Mouse (Mus musculus): Measurements from ENCODE around the gene Kpnb1.

The Kpnb1 gene

DNA sequence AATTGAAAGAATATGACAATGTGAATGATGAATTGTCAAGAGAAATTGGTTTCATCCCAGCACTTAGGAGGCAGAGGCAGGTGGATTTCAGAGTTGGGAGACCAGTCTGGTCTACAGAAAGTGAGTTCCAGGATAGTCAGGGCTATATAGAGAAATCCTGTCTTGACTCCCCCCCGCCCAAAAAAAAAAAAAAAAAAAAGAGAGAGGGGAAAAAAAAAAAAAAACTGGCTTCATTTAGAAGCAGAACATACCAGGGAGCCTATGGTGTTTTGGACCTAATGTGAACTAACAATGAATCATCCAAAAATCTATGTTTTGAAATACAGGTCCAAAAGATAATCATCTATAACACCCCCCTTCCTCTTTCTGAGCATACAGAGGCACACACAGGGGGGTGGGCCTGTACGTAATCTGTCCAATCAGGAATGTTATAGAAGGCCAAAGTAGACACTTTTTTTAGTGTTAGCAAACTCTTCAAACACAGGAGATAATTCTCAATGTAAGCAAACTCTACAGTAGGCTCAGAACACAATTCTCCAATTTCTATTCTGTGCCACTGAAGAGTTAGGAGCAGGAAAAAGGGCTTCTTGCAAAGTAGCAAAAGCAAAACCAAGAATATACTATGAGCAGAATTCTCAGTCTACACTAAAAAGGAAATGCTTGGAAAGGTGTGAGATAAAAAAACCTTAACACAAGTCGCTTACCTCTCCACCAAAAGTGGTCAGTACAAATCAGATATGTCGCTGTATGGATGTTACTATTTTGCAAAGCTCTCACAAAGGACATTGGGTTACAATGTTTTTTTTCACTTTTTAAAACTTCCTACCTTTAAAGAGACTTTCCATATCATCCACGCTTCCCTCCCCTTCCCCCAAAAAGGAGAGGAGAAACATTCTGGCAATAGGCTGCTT is 1.7 kb downstream of the Kpnb1 start:
- in situ Hi-C loops (cut with MboI, MseI) = no loop called here

DNA sequence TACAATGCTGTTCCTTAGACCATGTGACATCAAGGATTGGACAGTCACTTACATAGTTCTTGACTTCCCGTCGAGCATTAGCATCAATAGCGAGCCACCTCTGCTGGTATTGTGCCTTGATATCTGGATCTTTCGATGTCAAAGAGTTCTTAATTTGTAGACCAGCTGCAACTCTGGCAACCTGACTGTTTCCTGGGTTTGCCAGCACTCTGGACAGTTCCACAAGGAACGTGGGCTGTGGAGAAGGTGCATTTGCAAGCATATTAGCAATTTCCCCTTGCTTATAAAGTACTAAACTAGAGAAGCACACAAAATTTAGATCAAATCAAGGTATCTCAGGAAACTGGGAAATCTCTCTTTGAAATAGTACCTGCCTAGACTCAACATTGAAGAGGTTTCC is 2.8 kb downstream of the Kpnb1 start:
- in situ Hi-C loops (cut with MboI, MseI) = no loop called here

DNA sequence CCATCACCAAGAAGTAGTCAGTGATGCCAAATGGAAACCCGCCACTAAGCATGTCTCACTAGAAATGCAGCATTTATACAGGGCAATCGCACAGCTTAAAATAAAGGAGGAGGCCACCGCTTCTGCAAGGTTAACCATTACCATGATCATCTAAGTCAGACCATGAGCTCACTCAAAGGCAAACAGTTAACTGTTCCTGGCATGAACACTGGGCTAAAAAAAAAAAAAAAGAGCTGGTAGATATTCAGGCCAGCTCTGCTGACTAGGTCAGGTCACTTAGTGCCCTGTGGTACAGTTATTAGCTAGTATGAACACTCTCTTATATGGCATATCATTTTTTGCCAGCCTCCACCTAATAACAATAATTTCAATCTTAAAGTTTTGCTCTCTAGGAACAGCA is 5.2 kb downstream of the Kpnb1 start:
- in situ Hi-C loops (cut with MboI, MseI) = no loop called here

DNA sequence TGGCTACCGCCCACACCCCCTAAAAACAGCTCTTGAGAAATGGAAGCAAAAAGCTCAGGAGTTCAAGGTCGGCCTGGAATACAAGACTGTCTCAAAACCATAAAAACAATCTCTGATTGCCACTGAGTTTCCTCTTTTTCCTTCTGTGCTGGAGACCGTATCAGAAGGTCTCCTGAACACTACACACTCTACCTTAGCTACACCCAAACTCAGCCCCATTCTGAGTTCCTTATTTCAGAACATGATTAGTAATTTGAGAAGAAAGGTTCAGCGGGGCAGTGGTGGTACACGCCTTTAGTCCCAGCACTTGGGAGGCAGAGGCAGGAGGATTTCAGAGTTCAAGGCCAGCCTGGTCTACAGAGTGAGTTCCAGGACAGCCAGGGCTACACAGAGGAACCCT is 6.6 kb downstream of the Kpnb1 start:
- in situ Hi-C loops (cut with MboI, MseI) = no loop called here

DNA sequence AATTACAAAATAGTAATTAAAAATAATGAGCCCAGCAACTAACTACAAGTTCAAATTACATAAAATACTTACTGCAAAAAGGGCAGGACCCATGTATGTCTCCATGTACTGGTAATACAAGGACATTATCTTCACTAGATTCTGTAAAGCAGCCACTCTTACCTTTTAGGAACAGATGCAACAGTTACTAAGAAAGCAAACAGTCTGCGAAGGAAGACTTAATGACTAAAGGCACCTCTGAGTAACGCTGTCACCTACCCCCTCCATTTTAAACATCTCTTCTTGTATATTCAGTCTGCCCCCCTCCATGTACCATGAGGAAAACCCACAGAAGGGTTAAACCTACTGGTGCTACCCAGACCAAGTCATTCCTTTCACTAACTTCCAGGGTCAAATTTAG is 9.5 kb downstream of the Kpnb1 start:
- in situ Hi-C loops (cut with MboI, MseI) = no loop called here

DNA sequence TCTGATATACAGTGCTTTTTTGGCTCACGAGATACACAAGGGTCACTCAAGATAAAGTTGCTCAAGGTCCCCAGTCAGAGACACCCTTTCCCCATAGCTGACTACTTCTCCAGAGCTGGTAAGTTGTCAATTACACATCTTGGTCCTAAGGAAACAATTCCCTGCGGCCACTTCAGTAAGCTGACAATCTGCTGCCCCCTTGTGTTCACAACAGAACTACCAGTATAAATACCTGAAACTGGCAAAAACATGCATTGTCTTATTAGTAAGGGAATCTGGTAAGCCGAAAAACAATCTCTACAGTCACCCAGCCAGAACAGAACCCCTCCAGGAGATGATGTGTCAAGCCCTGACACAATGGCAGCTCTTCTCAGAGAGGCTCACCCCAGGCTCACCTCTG is 10.8 kb downstream of the Kpnb1 start:
- in situ Hi-C loops (cut with MboI, MseI) = no loop called here

DNA sequence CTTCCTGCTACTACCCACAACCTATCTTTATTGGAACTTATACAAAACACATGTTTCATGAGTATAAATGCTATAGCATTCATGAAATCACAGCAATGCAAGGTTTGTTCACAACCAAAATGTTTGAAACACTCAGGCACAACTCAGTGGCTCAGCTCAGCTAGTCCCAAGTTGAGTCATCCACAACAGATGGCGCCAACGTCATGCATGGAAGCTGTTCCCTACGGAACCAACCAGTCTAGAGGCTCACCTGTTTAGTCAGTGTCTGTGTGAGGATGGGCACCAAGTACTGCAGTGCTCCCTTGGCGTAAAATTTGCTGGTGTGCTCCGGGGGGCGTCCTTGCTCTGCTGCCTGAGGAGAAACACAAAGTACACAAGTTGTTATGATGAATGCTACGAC is 12.2 kb downstream of the Kpnb1 start:
- in situ Hi-C loops (cut with MboI, MseI) = no loop called here

DNA sequence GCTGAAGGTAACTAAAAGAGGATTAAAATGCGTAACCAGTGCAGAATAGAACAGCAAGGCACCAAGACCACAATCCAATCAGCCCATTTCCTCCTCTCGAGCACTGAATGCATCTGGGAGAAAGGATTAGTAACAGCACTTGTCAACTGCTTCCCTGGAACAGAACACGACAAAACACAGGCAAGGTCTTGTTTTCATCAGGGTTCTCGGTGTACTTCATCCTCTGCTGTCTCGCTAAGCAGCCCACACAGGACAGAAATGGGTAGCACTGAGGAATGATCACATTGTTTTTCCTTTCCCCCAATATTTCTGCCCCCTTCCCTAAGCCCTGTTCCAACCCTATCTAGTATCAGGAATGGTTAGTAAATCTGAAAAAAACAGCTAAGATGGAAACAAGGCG is 27.3 kb downstream of the Kpnb1 start:
- in situ Hi-C loops (cut with MboI, MseI) = no loop called here

DNA sequence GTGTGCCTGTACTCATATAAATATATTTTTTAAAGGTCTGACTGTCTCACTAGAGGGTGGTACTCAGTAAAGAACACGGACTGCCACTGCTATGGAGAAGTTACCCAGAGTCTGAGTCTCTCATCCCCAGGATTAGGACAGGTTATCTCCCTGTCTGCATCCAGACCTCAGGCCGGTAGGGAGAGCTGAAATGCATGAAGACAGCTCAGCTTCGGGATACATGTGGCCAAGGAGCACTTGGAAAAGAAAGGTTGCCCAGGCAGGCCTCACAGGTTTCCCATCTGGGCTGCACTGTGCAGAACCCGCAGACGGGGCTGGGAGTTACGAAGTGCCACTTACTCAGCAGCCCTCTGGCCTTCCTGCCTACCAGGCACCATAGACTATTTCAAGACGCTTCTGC is 30.7 kb downstream of the Kpnb1 start:
- in situ Hi-C loops (cut with MboI, MseI) = no loop called here

DNA sequence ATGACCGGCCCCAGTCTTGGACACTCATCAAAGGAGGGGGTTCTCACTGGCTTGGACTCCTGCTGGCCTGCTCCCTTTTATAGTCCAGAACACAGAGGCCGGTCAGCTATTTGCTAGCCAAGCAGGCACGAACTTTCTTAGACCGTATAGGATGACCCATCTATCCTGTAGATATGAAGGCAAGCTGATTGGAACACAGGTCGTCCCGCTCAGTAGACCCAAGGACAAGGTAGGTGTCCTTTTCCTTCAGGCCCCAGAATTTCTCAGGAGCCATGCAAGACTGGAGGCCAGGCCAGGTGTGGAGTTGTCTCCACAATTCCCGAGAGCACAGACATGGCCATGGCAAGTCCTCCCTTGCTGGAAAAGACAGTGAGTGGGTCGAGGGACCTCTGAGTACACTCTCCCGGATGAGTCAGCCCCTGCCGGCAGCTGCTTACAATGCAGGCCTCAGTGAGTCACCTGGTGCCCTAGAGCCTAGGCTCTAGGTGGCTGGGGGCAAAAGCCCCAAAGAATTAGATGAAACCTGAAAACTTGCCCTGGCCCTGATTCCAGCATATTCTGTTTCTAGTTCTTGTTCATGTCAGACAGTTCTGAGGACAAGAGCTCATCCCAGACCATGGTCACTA is 34.9 kb downstream of the Kpnb1 start:
- in situ Hi-C loops (cut with MboI, MseI) = no loop called here

DNA sequence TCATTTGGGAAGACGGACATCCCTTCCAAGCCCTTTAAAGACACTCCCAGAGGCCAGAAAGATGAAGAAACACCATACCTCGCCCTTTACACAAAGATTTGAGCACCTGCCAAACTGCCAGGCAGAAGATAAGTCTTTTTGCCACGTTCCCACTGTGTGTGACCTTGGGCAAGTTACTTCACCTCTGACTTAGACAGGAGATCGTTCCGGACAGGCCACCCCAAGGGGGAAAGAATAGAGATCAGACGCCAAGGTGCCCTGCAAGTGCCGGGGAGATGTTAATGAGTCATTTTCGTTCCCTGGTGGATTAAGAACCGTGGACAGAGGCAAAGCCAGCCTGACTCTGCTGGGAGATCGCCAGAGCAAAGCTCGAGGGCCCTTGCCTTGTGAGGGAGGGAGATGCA is 35.7 kb downstream of the Kpnb1 start:
- in situ Hi-C loops (cut with MboI, MseI) = no loop called here

DNA sequence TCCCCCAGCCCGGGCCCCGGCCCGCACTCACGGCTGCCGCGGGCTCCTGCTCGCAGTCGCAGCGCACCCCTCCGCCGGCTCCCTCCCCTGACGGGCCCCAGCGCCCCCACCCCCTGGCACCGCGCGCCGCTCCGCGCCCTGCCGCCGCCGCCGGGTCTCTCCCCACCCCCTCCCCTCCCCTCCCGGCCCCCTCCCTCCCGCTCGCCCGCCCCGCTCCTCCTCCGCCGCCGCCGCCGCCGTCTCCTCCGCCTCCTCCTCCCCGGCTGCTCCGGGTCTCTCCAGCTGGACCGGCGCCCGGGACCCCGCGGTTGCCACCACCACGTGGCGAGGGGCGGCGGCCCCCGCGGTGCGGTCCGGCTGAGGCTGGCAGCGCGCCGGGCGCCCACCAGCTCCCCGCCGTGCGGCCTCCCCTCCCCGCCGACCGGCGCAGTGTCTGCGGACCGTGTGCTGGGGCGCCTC is 36.3 kb downstream of the Kpnb1 start, which contains the start of gene Tbkbp1:
Tbkbp1 (minus strand) TSS at position 153 of the 459 bp plus-strand sequence.
- in situ Hi-C loops (cut with MboI, MseI) = no loop called here

DNA sequence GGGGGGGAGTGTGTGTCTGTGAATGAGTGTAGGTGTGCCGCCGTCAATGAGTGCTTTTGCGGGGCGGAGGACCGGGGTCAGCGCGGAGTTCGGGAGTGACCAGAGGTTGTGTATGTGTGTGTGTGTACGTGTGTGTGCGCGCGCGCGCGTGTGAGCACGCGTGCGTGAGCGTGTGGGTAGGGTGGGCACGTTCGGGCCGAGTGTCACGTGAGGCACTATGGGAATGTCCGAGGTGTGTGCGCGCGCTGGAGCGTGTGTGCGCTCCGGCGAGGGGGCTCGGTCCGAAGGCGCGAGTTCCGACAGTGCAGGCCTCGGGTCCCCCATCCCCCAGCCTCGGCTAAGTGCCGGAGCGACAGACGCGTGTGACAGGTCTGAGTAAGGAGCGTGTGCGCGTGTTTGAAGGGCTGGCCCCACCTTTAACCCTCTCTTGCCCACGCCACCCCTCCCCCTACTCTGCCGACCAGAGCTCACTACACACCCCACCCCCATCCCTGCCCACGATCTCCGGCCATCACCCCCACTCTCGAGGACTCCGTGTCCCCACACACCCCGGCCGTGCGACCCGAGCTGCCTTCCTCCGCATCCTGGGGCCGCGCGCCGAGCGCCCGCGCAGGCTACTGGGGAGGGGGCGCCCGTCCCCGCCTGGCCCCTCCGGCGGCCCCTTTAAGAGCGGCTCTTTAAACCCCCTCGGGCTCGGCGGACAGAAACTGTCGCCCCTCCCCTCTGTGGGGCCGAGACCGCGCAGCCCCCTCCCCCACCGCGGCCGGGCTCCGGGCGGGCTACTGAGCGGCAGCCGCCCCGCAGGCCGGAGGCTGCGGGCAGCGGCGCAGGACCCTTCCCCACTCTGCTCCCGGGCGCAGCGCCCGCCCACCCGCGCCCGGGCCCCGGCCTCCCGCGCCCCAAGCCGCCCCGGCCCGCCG is 37.0 kb downstream of the Kpnb1 start:
- in situ Hi-C loops (cut with MboI, MseI) = no loop called here

DNA sequence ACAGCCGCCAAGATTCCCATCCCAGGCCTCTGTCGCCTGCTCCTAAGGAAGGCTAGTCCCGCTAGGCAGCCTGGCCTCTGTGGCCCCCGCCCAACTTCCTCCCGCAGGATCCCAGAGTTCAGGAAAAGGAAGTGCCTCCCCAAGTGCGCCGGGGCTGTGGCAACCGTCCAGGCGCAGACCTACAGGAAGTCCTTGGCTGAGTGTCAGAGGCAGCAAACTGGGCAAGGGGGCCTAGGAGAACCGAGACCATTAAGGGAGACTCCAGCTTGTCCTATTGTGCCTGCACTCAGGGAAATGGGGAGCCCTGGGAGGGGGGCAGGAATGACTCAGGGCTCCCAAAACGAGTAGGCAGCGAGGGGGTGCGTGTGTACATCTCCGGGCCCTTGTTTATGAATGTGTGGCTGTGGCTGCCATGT is 37.7 kb downstream of the Kpnb1 start:
- in situ Hi-C loops (cut with MboI, MseI) = loop anchor here (5.0 to 10.0 kb wide), 2 partner anchors 38 to 685 kb away; partner anchors contain the start of gene Skap1

DNA sequence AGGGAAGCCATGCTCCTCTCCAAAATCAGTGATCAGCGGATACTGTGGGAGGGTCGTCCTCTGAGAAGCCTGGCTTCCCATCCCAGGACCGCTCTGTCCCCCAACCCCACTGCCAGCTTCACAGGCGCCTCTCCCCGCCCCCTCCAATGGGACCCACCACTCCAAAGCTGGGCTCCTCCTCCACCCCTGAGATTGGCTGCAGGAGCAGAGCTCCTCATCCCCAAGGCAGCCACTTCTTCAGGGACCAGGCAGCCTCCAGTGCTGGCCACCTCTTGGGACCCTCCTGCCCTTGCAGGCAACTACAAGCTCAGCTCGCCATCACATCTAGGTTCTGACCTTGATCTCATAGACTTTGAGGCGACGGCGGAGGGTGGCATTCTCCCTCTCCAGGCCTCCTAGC is 38.7 kb downstream of the Kpnb1 start:
- in situ Hi-C loops (cut with MboI, MseI) = loop anchor here (5.0 to 10.0 kb wide), 2 partner anchors 37 to 684 kb away; partner anchors contain the start of gene Skap1

DNA sequence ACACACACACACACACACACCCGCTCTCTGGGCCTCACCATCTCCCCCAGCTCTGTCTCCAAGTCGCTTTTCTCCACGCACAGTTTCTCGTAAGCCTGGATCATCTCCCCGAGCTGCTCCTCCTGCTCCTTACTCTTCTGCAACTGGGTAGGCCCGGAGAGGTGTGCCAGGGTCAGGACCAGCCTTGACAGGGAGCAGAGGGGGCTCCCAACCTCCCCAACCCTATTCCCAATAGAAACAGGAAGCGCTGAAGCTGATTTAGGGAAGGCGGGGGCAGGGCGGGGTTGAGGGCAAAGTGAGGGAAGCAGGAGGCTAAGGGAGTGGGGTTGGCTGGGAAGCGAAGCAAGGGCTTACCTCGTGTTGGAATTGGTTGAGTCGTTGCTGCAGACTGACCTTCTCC is 39.1 kb downstream of the Kpnb1 start:
- in situ Hi-C loops (cut with MboI, MseI) = loop anchor here (5.0 to 10.0 kb wide), 2 partner anchors 36 to 684 kb away; partner anchors contain the start of gene Skap1

DNA sequence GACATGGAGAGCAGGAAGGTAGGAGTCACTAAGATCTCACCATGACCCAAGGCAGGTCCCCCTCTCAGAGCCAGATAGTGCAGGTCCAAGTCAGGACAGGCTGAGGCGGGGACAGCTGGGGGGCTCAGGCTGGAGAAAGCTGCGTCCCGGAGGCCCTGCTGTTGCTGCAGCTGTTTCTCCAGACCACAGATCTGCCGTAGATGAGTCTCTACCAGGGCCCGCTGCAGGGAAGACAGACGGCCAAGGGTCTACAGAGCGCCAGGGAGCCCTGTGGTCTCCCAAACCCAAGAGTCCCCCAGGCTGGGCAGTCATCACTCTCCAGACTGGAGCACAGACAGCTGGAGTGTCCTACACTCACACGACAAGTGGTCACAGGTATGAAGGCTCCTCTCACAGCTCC is 40.3 kb downstream of the Kpnb1 start:
- in situ Hi-C loops (cut with MboI, MseI) = loop anchor here (5.0 to 10.0 kb wide), 2 partner anchors 35 to 683 kb away; partner anchors contain the start of gene Skap1

DNA sequence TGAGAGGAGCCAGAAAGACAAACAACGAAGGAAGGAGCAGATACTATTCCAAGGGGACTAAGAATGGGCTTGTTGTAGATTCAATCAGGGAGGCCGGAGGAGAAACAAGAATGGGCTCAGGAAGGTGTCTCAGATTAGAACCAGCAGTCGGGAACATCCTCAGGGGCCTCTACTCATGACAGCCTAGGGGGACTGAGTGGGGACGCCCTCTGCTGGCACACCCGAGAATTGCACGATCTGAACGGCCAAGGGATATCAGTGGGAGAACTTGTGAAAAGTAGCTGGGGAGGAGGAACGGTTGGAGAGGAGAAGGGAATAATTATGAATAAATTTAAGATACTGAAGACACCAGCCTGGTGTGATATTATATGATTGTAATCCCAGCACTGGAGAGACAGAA is 41.0 kb downstream of the Kpnb1 start:
- in situ Hi-C loops (cut with MboI, MseI) = loop anchor here (5.0 to 10.0 kb wide), 2 partner anchors 34 to 682 kb away; partner anchors contain the start of gene Skap1

DNA sequence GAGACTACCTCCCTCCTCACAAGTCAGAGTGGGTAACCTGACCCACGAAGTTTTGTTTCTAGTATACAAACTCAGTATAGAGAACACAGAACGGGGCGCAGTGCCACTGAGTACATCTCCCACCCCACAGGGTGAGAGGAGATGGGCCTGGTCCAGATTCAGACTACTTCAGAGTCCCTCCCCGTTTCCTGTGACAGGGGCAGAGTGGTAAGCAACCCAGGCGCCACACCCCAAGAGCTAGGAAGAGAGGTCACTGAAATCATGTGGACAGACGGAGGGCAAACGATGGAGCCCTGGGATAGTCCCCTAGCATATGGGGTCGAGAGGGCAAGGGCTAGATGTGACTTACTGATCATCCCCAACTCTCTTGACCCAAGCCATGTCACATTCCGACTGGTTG is 41.7 kb downstream of the Kpnb1 start:
- in situ Hi-C loops (cut with MboI, MseI) = loop anchor here (5.0 to 10.0 kb wide), 2 partner anchors 34 to 681 kb away; partner anchors contain the start of gene Skap1

DNA sequence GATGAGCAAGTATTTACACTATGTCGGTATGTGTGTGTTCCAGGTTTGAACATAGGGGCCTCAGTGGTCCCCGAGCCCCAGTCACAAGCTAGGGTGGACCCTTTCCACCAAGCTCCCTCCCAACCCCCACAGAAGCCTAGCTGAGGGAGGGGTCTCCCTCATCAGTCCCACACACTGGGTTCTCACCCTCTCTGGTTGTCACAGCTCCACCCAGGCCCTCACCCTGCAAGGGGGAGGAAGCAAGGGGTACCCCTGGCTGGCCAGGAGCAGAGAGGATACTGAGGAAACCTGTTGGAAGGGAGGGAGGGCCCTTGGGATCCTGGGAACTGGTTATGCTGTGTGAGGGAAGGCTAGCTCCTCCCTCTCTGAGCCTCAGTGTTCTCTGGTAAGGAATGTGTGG is 42.4 kb downstream of the Kpnb1 start:
- in situ Hi-C loops (cut with MboI, MseI) = loop anchor here (5.0 to 10.0 kb wide), 2 partner anchors 33 to 681 kb away; partner anchors contain the start of gene Skap1
